Mouse (Mus musculus): ENCODE data around the gene Pik3r6. TPM values are rescaled to one million over a fixed set of nuclear protein-coding genes. Genes with fewer than 3 reads are reported as not detected.
A peak's percentile ranks its signal among the peaks of the same experiment; 100 is the strongest.

The Pik3r6 gene
- total RNA-seq, 2 experiments from 2014 or later, result 1.5 to 1.8 TPM

- no peak for DNase-seq (ENCODE audit: low spot score in 2 of 2)
These were observed 16.7 kb upstream of the Pik3r6 start for GRCm38 (mm10) chr11:68486093-68486492.

- DNase-seq (ENCODE audit: low spot score in 2 of 2), result no peak
These were observed 15.1 kb upstream of the Pik3r6 start for GRCm38 (mm10) chr11:68487720-68488119.

- DNase-seq (ENCODE audit: low spot score in 2 of 2), result no peak
These were observed 14.5 kb upstream of the Pik3r6 start for GRCm38 (mm10) chr11:68488256-68488824.

GRCm38 (mm10) chr11:68489236-68489635 is 13.6 kb upstream of the Pik3r6 start:
- DNase-seq (ENCODE audit: low spot score in 2 of 2), result no peak

- no peak for DNase-seq (ENCODE audit: low spot score in 2 of 2)
These were observed 10.2 kb upstream of the Pik3r6 start for GRCm38 (mm10) chr11:68492592-68492991.

GRCm38 (mm10) chr11:68493760-68494159 is 9.1 kb upstream of the Pik3r6 start:
- no peak for DNase-seq (ENCODE audit: low spot score in 2 of 2)

- DNase-seq (ENCODE audit: low spot score in 2 of 2), result no peak
These were observed 5.7 kb upstream of the Pik3r6 start for GRCm38 (mm10) chr11:68497081-68497480.

GRCm38 (mm10) chr11:68498517-68498916 is 4.3 kb upstream of the Pik3r6 start:
- DNase-seq (ENCODE audit: low spot score in 2 of 2), result no peak

GRCm38 (mm10) chr11:68498999-68499699 is 3.7 kb upstream of the Pik3r6 start:
- no peak for DNase-seq (ENCODE audit: low spot score in 2 of 2)

GRCm38 (mm10) chr11:68500949-68501350 is 1.9 kb upstream of the Pik3r6 start:
- DNase-seq (ENCODE audit: low spot score in 2 of 2), result no peak

GRCm38 (mm10) chr11:68502408-68502807 is 411 bp upstream of the Pik3r6 start:
- no peak for DNase-seq (ENCODE audit: low spot score in 2 of 2)

GRCm38 (mm10) chr11:68504913-68505312 is 2.1 kb downstream of the Pik3r6 start:
- no peak for DNase-seq (ENCODE audit: low spot score in 2 of 2)

- DNase-seq (ENCODE audit: low spot score in 2 of 2), result no peak
These were observed 4.4 kb downstream of the Pik3r6 start for GRCm38 (mm10) chr11:68507246-68507645.

GRCm38 (mm10) chr11:68508619-68509018 is 5.8 kb downstream of the Pik3r6 start:
- no peak for DNase-seq (ENCODE audit: low spot score in 2 of 2)

GRCm38 (mm10) chr11:68509194-68509593 is 6.4 kb downstream of the Pik3r6 start:
- DNase-seq (ENCODE audit: low spot score in 2 of 2), result no peak

- no peak for DNase-seq (ENCODE audit: low spot score in 2 of 2)
These were observed 11.2 kb downstream of the Pik3r6 start for GRCm38 (mm10) chr11:68513969-68514368.

- DNase-seq (ENCODE audit: low spot score in 2 of 2), result no peak
These were observed 16.5 kb downstream of the Pik3r6 start for GRCm38 (mm10) chr11:68519362-68519761.

- DNase-seq (ENCODE audit: low spot score in 2 of 2), result no peak
These were observed 17.0 kb downstream of the Pik3r6 start for GRCm38 (mm10) chr11:68519815-68520214.

- DNase-seq (ENCODE audit: low spot score in 2 of 2), result no peak
These were observed 17.6 kb downstream of the Pik3r6 start for GRCm38 (mm10) chr11:68520439-68520838.

GRCm38 (mm10) chr11:68521352-68521751 is 18.5 kb downstream of the Pik3r6 start:
- DNase-seq (ENCODE audit: low spot score in 2 of 2), result no peak

- DNase-seq (ENCODE audit: low spot score in 2 of 2), result peak in 1 of 2 experiments; percentile 22
These were observed 23.6 kb downstream of the Pik3r6 start for GRCm38 (mm10) chr11:68526441-68526840.

- peak; percentile 48 to 71 for DNase-seq (ENCODE audit: low spot score in 2 of 2)
These were observed 28.4 kb downstream of the Pik3r6 start for GRCm38 (mm10) chr11:68531066-68531806.
